In the genomic region with DNA sequence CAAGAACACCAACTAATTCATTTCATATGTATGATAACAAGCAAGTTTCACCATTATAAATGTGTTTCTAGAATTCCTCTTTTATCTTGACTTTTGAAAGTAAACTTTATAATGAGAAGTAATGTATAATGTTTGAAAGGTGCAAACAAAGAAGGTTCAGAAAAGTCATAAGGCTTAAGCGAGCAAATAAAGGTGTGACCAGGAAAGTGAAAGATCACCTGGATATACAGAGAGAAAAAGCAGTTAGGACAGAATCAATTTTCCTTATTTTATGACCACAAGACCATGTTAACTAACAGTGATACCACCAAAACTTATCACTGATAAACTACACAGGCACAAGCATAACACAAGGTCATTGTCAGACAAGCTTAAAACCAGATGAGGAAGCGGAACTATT, we compare ENCODE assay signal across 22 mouse cellular contexts.
DNase-seq lines count a peak whose midpoint lies in the region; ATAC-seq lines count a peak whose summit lies in the region.
"Had no signal": no experiment of that assay in that cellular context is flagged by ENCODE, and none has a peak within 500 bp of the region (broad histone marks: within the 10 kb centered on the region; RNA-seq: fewer than 3 reads in every experiment).

No protein-coding gene starts in this region.

- 0 out of 2 replicates have a peak, but pooled peaks have one; percentile 20 for ATAC-seq in intestine, embryonic 15.5 days
- ATAC-seq in intestine, embryonic 16.5 days, result no peak
- ATAC-seq in stomach, embryonic 16.5 days (ENCODE audit: insufficient read depth, low FRiP score), result peak; percentile 53; the same call in 1 of the 2 replicates
- ATAC-seq: CD4-positive, CD25-positive, alpha-beta regulatory T cell, adult 4 months; forebrain, embryonic 13.5 days; forebrain, embryonic 15.5 days; forebrain, postnatal 0 days had no signal

- H3K4me1 ChIP-seq in intestine, embryonic 15.5 days (replicated peaks), result no peaks in the 10 kb centered on the region
- H3K4me1 ChIP-seq in intestine, embryonic 16.5 days (ENCODE audit: control insufficient read depth, insufficient read depth, low read length), result no peaks in the 10 kb centered on the region
- no peaks in the 10 kb centered on the region for H3K4me1 ChIP-seq in stomach, embryonic 16.5 days (ENCODE audit: control insufficient read depth, insufficient read depth, low read length)
- H3K4me1 ChIP-seq: embryonic facial prominence, embryonic 10.5 days; embryonic facial prominence, embryonic 12.5 days; forebrain, embryonic 13.5 days; forebrain, embryonic 15.5 days had no signal

- 68% methylated on average over 2 of the region's 2 CpGs for WGBS in intestine, embryonic 15.5 days
- 63% methylated on average over 2 of the region's 2 CpGs for WGBS in intestine, embryonic 16.5 days
- WGBS in large intestine, adult 2 months, result 34% methylated on average over 2 of the region's 2 CpGs
- 61% methylated on average over 2 of the region's 2 CpGs for WGBS in stomach, embryonic 16.5 days

- H3K27me3 ChIP-seq in intestine, embryonic 15.5 days (replicated peaks), result no peaks in the 10 kb centered on the region
- no peaks in the 10 kb centered on the region for H3K27me3 ChIP-seq in intestine, embryonic 16.5 days (replicated peaks; ENCODE audit: control insufficient read depth, insufficient read depth, low read length)
- no peaks in the 10 kb centered on the region for H3K27me3 ChIP-seq in stomach, embryonic 16.5 days (ENCODE audit: control insufficient read depth, insufficient read depth, low read length)
- H3K27me3 ChIP-seq: CH12.LX; embryonic facial prominence, embryonic 12.5 days; forebrain, embryonic 13.5 days; forebrain, embryonic 15.5 days had no signal

- H3K9ac ChIP-seq in intestine, embryonic 15.5 days, result no peak overlapping the region
- H3K9ac ChIP-seq in intestine, embryonic 16.5 days (ENCODE audit: low read depth, low read length), result no peak overlapping the region
- H3K9ac ChIP-seq in stomach, embryonic 16.5 days (ENCODE audit: low read length), result no peak overlapping the region
- H3K9ac ChIP-seq: embryonic facial prominence, embryonic 12.5 days; forebrain, embryonic 13.5 days; forebrain, embryonic 15.5 days; forebrain, postnatal 0 days had no signal

- H3K9me3 ChIP-seq in intestine, embryonic 15.5 days, result no peaks in the 10 kb centered on the region
- no peaks in the 10 kb centered on the region for H3K9me3 ChIP-seq in intestine, embryonic 16.5 days (ENCODE audit: control insufficient read depth, low read length)
- H3K9me3 ChIP-seq in stomach, embryonic 16.5 days (replicated peaks; ENCODE audit: control insufficient read depth, low read length), result no peaks in the 10 kb centered on the region
- H3K9me3 ChIP-seq: embryonic facial prominence, embryonic 10.5 days; embryonic facial prominence, embryonic 12.5 days; forebrain, embryonic 13.5 days; forebrain, embryonic 15.5 days; G1E had no signal

- peak; percentile 16 for DNase-seq in large intestine, adult 2 months (ENCODE audit: low read depth, low spot score)
- DNase-seq in adrenal gland, postnatal 10 days, result no peak
- DNase-seq: adrenal gland, adult 2 months; adrenal gland, postnatal 14 days; adrenal gland, postnatal 36 days; B cell, adult 2 months; cerebellum, adult 11-12 months; cerebellum, adult 2 months; cerebellum, adult 9-10 months; cerebellum, postnatal 10 days; cerebellum, postnatal 25 days; forebrain, postnatal 0 days had no signal

- no peak overlapping the region for H3K27ac ChIP-seq in intestine, embryonic 15.5 days
- no peak overlapping the region for H3K27ac ChIP-seq in intestine, embryonic 16.5 days (ENCODE audit: low read length)
- no peak overlapping the region for H3K27ac ChIP-seq in stomach, embryonic 16.5 days (ENCODE audit: low read length)
- H3K27ac ChIP-seq: embryonic facial prominence, embryonic 10.5 days; embryonic facial prominence, embryonic 12.5 days; forebrain, embryonic 13.5 days; forebrain, embryonic 15.5 days had no signal

- no peak overlapping the region for H3K4me3 ChIP-seq in intestine, embryonic 15.5 days (replicated peaks)
- no peak overlapping the region for H3K4me3 ChIP-seq in intestine, embryonic 16.5 days (ENCODE audit: low read length)
- no peak overlapping the region for H3K4me3 ChIP-seq in stomach, embryonic 16.5 days (replicated peaks; ENCODE audit: low read length)
- H3K4me3 ChIP-seq: embryonic facial prominence, embryonic 10.5 days; embryonic facial prominence, embryonic 12.5 days; forebrain, embryonic 13.5 days; forebrain, embryonic 15.5 days had no signal

- H3K36me3 ChIP-seq in intestine, embryonic 15.5 days, result no peaks in the 10 kb centered on the region
- no peaks in the 10 kb centered on the region for H3K36me3 ChIP-seq in intestine, embryonic 16.5 days (ENCODE audit: control insufficient read depth, insufficient read depth, low read length)
- H3K36me3 ChIP-seq in stomach, embryonic 16.5 days (ENCODE audit: control insufficient read depth, insufficient read depth, low read length), result no peaks in the 10 kb centered on the region
- H3K36me3 ChIP-seq: embryonic facial prominence, embryonic 10.5 days; embryonic facial prominence, embryonic 12.5 days; forebrain, embryonic 15.5 days; G1E had no signal

- no peak overlapping the region for H3K4me2 ChIP-seq in intestine, embryonic 15.5 days (replicated peaks)
- H3K4me2 ChIP-seq in intestine, embryonic 16.5 days (ENCODE audit: low read depth, low read length), result no peak overlapping the region
- H3K4me2 ChIP-seq in stomach, embryonic 16.5 days (ENCODE audit: low read depth, low read length), result no peak overlapping the region
- H3K4me2 ChIP-seq: embryonic facial prominence, embryonic 12.5 days; forebrain, embryonic 13.5 days; forebrain, embryonic 15.5 days had no signal
